Mouse (Mus musculus) MEL (cell line): Measurements from ENCODE around the gene Nipsnap2.
"Not testable (repeated sequence)": the region's sequence is repeated elsewhere in the genome, so short reads cannot be mapped to it uniquely, and the experiment has no call there.

Experiments used
- MAX ChIP-seq: IDR thresholded peaks from 2 replicates; pipeline ENCODE4 v1.6.1; 2011; ENCODE audit warnings: low read length, improper control_type of control experiment
- POLR2A ChIP-seq, 2 experiments: IDR thresholded peaks; 2 replicates each; pipeline ENCODE4 v1.6.1; 2011 to 2012; ENCODE audit warnings: low read length in 2 of 2, mild to moderate bottlenecking in 2 of 2, control low read depth in 1 of 2, improper control_type of control experiment in 1 of 2, low read depth in 1 of 2, moderate library complexity in 1 of 2; ENCODE audit not compliant: control insufficient read depth in 1 of 2, insufficient read depth in 1 of 2, poor library complexity in 1 of 2
- TCF12 ChIP-seq: IDR thresholded peaks from 2 replicates; pipeline ENCODE4 v1.6.1; 2014; ENCODE audit warnings: low read depth, mild to moderate bottlenecking, inconsistent platforms, low read length, improper control_type of control experiment, moderate library complexity
- UBTF ChIP-seq: IDR thresholded peaks from 2 replicates; pipeline ENCODE4 v1.6.1; 2012; ENCODE audit warnings: low read depth, mild to moderate bottlenecking, inconsistent platforms, low read length, improper control_type of control experiment, moderate library complexity, borderline replicate concordance; ENCODE audit not compliant: insufficient read depth
- USF2 ChIP-seq, 2 experiments: IDR thresholded peaks; 2 replicates each; pipeline ENCODE4 v1.6.1; 2011 to 2012; ENCODE audit warnings: improper control_type of control experiment in 2 of 2, low read length in 2 of 2, borderline replicate concordance in 1 of 2, inconsistent platforms in 1 of 2, low read depth in 1 of 2, mild to moderate bottlenecking in 1 of 2; ENCODE audit not compliant: insufficient read depth in 1 of 2

- TF ChIP-seq UBTF; POLR2A (IDR thresholded peaks at IDR 0.05; ENCODE audit: control insufficient read depth in 1 of 2, insufficient read depth in 1 of 2, low read depth in 1 of 2, low read length in 2 of 2, poor library complexity in 1 of 2); USF2 (IDR thresholded peaks at IDR 0.05; ENCODE audit: borderline replicate concordance in 1 of 2, insufficient read depth in 1 of 2, low read depth in 1 of 2, low read length in 2 of 2); TCF12; MAX: not testable (repeated sequence)
These were observed 65.7 kb downstream of the Nipsnap2 start for GRCm38 (mm10) chr5:129790591-129790990.
